Mouse (Mus musculus): ENCODE measurements around the gene Ccnq. TPM values are rescaled to one million over a fixed set of nuclear protein-coding genes. Genes with fewer than 3 reads are reported as not detected.

Ccnq gene
- polyA plus RNA-seq (2012; rRNA removed), result 23.3 and 39.6 TPM in 2 replicates

GRCm38 (mm10) chr11:78750885-78751842, at the start of gene Ccnq:
Gene Ccnq (minus strand): TSS chr11:78751729.

Other genes starting within 250 kb of the Ccnq start
- gene Sebox, start 248.3 kb downstream of the Ccnq start, polyA plus RNA-seq (2012; rRNA removed), result 0.10 and 0.11 TPM in 2 replicates
- gene Tmem199, start 239.6 kb downstream of the Ccnq start, polyA plus RNA-seq (2012; rRNA removed), result 54.8 and 64.1 TPM in 2 replicates
- 82.8 and 83.1 TPM in 2 replicates for gene Poldip2, start 239.5 kb downstream of the Ccnq start, polyA plus RNA-seq (2012; rRNA removed)
- gene Tnfaip1, start 215.4 kb downstream of the Ccnq start, polyA plus RNA-seq (2012; rRNA removed), result 39.3 and 54.4 TPM in 2 replicates
- 69.3 and 94.2 TPM in 2 replicates for gene Ift20, start 215.4 kb downstream of the Ccnq start, polyA plus RNA-seq (2012; rRNA removed)
- 21.7 and 31.9 TPM in 2 replicates for gene Tmem97, start 201.0 kb downstream of the Ccnq start, polyA plus RNA-seq (2012; rRNA removed)
- gene Nlk, start 54.4 kb downstream of the Ccnq start, polyA plus RNA-seq (2012; rRNA removed), result 24.7 and 28.8 TPM in 2 replicates
- 3.9 and 11.6 TPM in 2 replicates for gene Lyrm9, start 74.9 kb upstream of the Ccnq start, polyA plus RNA-seq (2012; rRNA removed)
- 0.44 and 0.67 TPM in 2 replicates for gene Nos2, start 169.1 kb upstream of the Ccnq start, polyA plus RNA-seq (2012; rRNA removed)
- gene Lgals9, start 233.2 kb upstream of the Ccnq start, polyA plus RNA-seq (2012; rRNA removed), result 3.5 and 6.0 TPM in 2 replicates

Measured in central nervous system, embryonic 11.5 days (tissue).